Mouse (Mus musculus): ENCODE measurements around the gene B3gnt4. TPM values are rescaled to one million over a fixed set of nuclear protein-coding genes. Genes with fewer than 3 reads are reported as not detected.
A peak's percentile ranks its signal among the peaks of the same experiment; 100 is the strongest.
"Not testable (repeated sequence)": the region's sequence is repeated elsewhere in the genome, so short reads cannot be mapped to it uniquely, and the experiment has no call there.

B3gnt4 gene
- polyA plus RNA-seq, 1 experiment from 2014 or later, result 1.6 TPM

DNA sequence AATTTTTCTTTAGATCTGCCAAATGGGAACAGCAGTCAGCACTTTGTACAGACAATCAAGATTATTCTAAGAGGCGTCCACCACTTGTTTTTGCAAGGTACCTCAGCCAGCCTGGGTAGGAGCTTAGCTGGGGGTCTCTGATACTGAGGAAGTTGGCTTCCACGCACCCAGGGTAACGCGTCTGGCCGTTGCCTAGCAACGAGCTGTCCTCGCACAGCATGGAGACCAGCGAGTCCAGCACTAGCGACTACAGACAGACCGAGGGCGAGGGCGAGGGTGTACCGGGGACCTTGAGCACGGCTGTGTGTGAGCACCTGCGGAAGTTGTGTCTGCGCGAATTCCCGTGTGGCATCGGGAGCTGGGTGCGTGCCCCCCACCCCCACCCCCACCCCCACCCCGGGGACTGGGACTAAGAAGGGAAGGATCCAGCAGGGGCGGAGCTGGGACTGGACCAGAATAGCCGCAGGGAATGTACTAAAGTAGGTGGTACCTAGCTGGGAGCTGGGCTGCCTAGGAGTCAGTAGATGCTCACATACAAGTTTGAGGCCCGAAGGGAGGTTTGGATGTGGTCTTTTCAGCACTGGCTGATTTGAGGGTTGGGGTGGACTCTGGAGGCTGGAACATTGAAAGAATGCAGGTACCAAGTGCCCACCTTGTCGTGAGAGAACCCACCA is 21.0 kb upstream of the B3gnt4 start, which contains the start of the genes Lrrc43 and Il31:
Gene Lrrc43, plus strand, starts transcription at position 194 of the 674 bp plus-strand sequence.
Gene Il31, minus strand, starts transcription at position 378 of the 674 bp plus-strand sequence.
- ATAC-seq (0 out of 2 replicates have a peak, but pooled peaks have one; percentile 16), DNase-seq (ENCODE audit: low spot score) (peak; percentile 18)
- Histone ChIP-seq H3K4me2 (replicated peaks; ENCODE audit: low read depth, low read length) (0 out of 2 replicates have a peak within 1 kb of the TSS, but pooled peaks have one; percentile 25), H3K27me3 (replicated peaks; ENCODE audit: insufficient read depth, low read length) (peaks cover 6% of the 10 kb centered on the region; the same call in 1 of the 2 replicates), H3K36me3 (ENCODE audit: insufficient read depth, low read length) (no peaks in the 10 kb centered on the region), H3K9me3 (ENCODE audit: low read length) (no peaks in the 10 kb centered on the region), H3K9ac (replicated peaks; ENCODE audit: low read depth) (no peak within 1 kb of the TSS), H3K4me1 (ENCODE audit: insufficient read depth, low read depth, low read length) (no peaks in the 10 kb centered on the region), H3K27ac (ENCODE audit: low read length) (no peak within 1 kb of the TSS), H3K4me3 (ENCODE audit: low read depth, low read length) (no peak within 1 kb of the TSS)
- 8% methylated on average over 25 of the region's 25 CpGs for WGBS
- no peak for TF ChIP-seq EP300 (IDR thresholded peaks at IDR 0.05)
- no peak for TF ChIP-seq CTCF (IDR thresholded peaks at IDR 0.05)

GRCm38 (mm10) chr5:123489935-123490334 is 20.3 kb upstream of the B3gnt4 start:
- ATAC-seq, result no peak
- Histone ChIP-seq H3K4me2 (replicated peaks; ENCODE audit: low read depth, low read length) (no peak overlapping the region), H3K9me3 (ENCODE audit: low read length) (no peaks in the 10 kb centered on the region), H3K27ac (ENCODE audit: low read length) (no peak overlapping the region), H3K36me3 (ENCODE audit: insufficient read depth, low read length) (no peaks in the 10 kb centered on the region), H3K27me3 (replicated peaks; ENCODE audit: insufficient read depth, low read length) (peaks cover 6% of the 10 kb centered on the region; the same call in 1 of the 2 replicates), H3K4me1 (ENCODE audit: insufficient read depth, low read depth, low read length) (no peaks in the 10 kb centered on the region), H3K4me3 (ENCODE audit: low read depth, low read length) (no peak overlapping the region), H3K9ac (replicated peaks; ENCODE audit: low read depth) (no peak overlapping the region)
- no peak for DNase-seq (ENCODE audit: low spot score)
- TF ChIP-seq CTCF (IDR thresholded peaks at IDR 0.05) (no peak), EP300 (IDR thresholded peaks at IDR 0.05) (no peak)
- WGBS, result 49% methylated on average over 9 of the region's 9 CpGs

DNA sequence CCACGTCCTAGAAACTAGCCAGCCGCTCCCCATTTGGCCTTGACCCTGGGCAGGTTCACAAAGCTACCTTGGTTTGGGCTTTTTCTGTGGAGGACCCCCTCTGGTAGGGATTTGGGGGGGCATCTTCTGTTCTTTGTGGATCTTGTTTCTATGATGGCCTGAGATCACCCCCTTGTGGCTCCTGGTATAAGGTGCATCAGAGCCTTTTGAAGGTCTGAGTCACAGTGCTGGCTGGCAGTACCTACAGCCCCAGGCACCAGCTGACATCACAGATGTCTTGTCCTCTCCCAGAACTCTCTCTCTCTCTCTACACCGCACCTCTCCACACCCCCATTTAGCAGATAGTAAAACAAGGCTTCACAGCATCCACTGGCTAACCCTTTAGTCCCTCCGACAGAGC is 10.5 kb upstream of the B3gnt4 start:
- 48% methylated on average over 4 of the region's 4 CpGs for WGBS
- peak; percentile 37 for DNase-seq (ENCODE audit: low spot score)

DNA sequence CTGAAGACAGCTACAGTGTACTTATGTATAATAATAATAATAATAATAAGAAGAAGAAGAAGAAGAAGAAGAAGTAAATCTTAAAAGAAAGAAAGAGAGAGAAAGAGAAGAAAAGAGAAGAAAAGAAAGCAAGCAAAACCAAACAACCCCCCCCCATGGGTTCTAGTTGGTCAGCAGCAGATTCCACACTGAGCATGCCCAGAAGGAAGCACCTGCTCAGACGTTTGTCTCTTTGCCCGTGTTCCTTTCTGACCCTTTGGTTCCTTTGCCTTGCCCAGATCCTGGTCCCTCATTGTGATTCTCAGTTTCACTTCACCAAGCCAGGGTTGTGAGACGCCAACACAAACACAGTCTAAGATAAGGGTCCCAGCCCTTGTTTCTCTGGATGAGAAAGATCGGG is 8.3 kb upstream of the B3gnt4 start:
- Histone ChIP-seq H3K4me3 (ENCODE audit: low read depth, low read length) (no peak overlapping the region), H3K27me3 (replicated peaks; ENCODE audit: insufficient read depth, low read length) (no peaks in the 10 kb centered on the region), H3K9me3 (ENCODE audit: low read length) (no peaks in the 10 kb centered on the region), H3K9ac (replicated peaks; ENCODE audit: low read depth) (no peak overlapping the region), H3K4me1 (ENCODE audit: insufficient read depth, low read depth, low read length) (no peaks in the 10 kb centered on the region; the same call in 1 of the 2 replicates), H3K4me2 (replicated peaks; ENCODE audit: low read depth, low read length) (no peak overlapping the region), H3K27ac (ENCODE audit: low read length) (no peak overlapping the region), H3K36me3 (ENCODE audit: insufficient read depth, low read length) (no peaks in the 10 kb centered on the region)
- TF ChIP-seq EP300 (IDR thresholded peaks at IDR 0.05) (no peak), CTCF (IDR thresholded peaks at IDR 0.05) (no peak)
- ATAC-seq (no peak), DNase-seq (ENCODE audit: low spot score) (no peak)
- 56% methylated on average over 4 of the region's 4 CpGs for WGBS

More for the DNA sequence above, 10.5 kb upstream of the B3gnt4 start:
- ATAC-seq, result no peak
- no peaks in the 10 kb centered on the region; the same call in 1 of the 2 replicates for H3K4me1 ChIP-seq (ENCODE audit: insufficient read depth, low read depth, low read length)
- H3K4me2 ChIP-seq (replicated peaks; ENCODE audit: low read depth, low read length), result no peak overlapping the region
- H3K27ac ChIP-seq (ENCODE audit: low read length), result no peak overlapping the region
- no peaks in the 10 kb centered on the region for H3K36me3 ChIP-seq (ENCODE audit: insufficient read depth, low read length)
- H3K9ac ChIP-seq (replicated peaks; ENCODE audit: low read depth), result no peak overlapping the region
- H3K4me3 ChIP-seq (ENCODE audit: low read depth, low read length), result no peak overlapping the region
- TF ChIP-seq CTCF (IDR thresholded peaks at IDR 0.05) (peak; percentile 57), EP300 (IDR thresholded peaks at IDR 0.05) (no peak)
- H3K27me3 ChIP-seq (replicated peaks; ENCODE audit: insufficient read depth, low read length), result no peaks in the 10 kb centered on the region
- no peaks in the 10 kb centered on the region for H3K9me3 ChIP-seq (ENCODE audit: low read length)

GRCm38 (mm10) chr5:123507936-123508723 is 2.1 kb upstream of the B3gnt4 start:
- TF ChIP-seq CTCF (IDR thresholded peaks at IDR 0.05) (peak; percentile 42), EP300 (IDR thresholded peaks at IDR 0.05) (no peak)
- DNase-seq (ENCODE audit: low spot score) (peak; percentile 87), ATAC-seq (peak; percentile 91)
- H3K27me3 ChIP-seq (replicated peaks; ENCODE audit: insufficient read depth, low read length), result peaks cover 2% of the 10 kb centered on the region; the same call in 1 of the 2 replicates
- no peaks in the 10 kb centered on the region for H3K36me3 ChIP-seq (ENCODE audit: insufficient read depth, low read length)
- no peak overlapping the region; the same call in 1 of the 2 replicates for H3K9ac ChIP-seq (replicated peaks; ENCODE audit: low read depth)
- H3K27ac ChIP-seq (ENCODE audit: low read length), result no peak overlapping the region
- 0 out of 2 replicates have a peak, but pooled peaks cover 3% of the 10 kb centered on the region for H3K4me1 ChIP-seq (ENCODE audit: insufficient read depth, low read depth, low read length)
- H3K9me3 ChIP-seq (ENCODE audit: low read length), result no peaks in the 10 kb centered on the region
- H3K4me2 ChIP-seq (replicated peaks; ENCODE audit: low read depth, low read length), result peak overlapping the region; percentile 83
- peak overlapping the region; percentile 48 for H3K4me3 ChIP-seq (ENCODE audit: low read depth, low read length)
- WGBS, result 2% methylated on average over 50 of the region's 59 CpGs

DNA sequence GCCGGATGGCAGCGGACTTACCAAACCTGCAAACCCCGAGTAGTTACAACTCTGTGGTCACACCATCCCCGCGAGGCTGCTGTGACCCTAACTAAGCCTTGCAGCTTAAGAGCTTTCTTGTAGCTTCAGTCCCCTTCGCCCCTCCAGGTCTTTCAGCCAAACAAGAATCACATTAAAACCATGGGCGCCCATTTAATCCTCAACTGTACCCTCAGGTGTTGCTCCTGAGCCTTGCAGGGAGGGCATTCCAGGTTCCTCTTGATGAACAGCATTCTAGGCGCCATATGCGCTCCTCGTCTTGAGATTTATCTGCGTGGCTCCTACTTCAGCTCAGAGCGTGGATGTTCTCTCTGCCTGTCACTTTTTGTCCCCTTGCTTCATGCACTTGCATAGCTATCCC is 1.3 kb upstream of the B3gnt4 start:
- DNase-seq (ENCODE audit: low spot score) (no peak), ATAC-seq (no peak)
- Histone ChIP-seq H3K9me3 (ENCODE audit: low read length) (no peaks in the 10 kb centered on the region), H3K4me2 (replicated peaks; ENCODE audit: low read depth, low read length) (peak overlapping the region; percentile 83), H3K4me1 (ENCODE audit: insufficient read depth, low read depth, low read length) (0 out of 2 replicates have a peak, but pooled peaks cover 3% of the 10 kb centered on the region), H3K4me3 (ENCODE audit: low read depth, low read length) (peak overlapping the region; percentile 48; the same call in 1 of the 2 replicates), H3K27me3 (replicated peaks; ENCODE audit: insufficient read depth, low read length) (peaks cover 2% of the 10 kb centered on the region; the same call in 1 of the 2 replicates), H3K27ac (ENCODE audit: low read length) (no peak overlapping the region), H3K36me3 (ENCODE audit: insufficient read depth, low read length) (no peaks in the 10 kb centered on the region), H3K9ac (replicated peaks; ENCODE audit: low read depth) (no peak overlapping the region; the same call in 1 of the 2 replicates)
- WGBS, result 7% methylated on average over 12 of the region's 12 CpGs
- no peak for TF ChIP-seq EP300 (IDR thresholded peaks at IDR 0.05)
- TF ChIP-seq CTCF (IDR thresholded peaks at IDR 0.05), result no peak

GRCm38 (mm10) chr5:123511426-123511825 is 1.2 kb downstream of the B3gnt4 start:
- ATAC-seq; H3K9ac ChIP-seq (replicated peaks; ENCODE audit: low read depth); H3K27ac ChIP-seq (ENCODE audit: low read length); H3K4me1 ChIP-seq (ENCODE audit: insufficient read depth, low read depth, low read length); H3K4me2 ChIP-seq (replicated peaks; ENCODE audit: low read depth, low read length); H3K27me3 ChIP-seq (replicated peaks; ENCODE audit: insufficient read depth, low read length); H3K9me3 ChIP-seq (ENCODE audit: low read length); DNase-seq (ENCODE audit: low spot score); H3K4me3 ChIP-seq (ENCODE audit: low read depth, low read length): not testable (repeated sequence)
- WGBS, result 85% methylated on average over 3 of the region's 3 CpGs
- 0 out of 2 replicates have a peak, but pooled peaks cover 11% of the 10 kb centered on the region for H3K36me3 ChIP-seq (ENCODE audit: insufficient read depth, low read length)

Measured in lung, postnatal 0 days (tissue).